Mouse (Mus musculus) left cerebral cortex, postnatal 10 days (tissue): ENCODE results near the gene Tspan9. TPM values are rescaled to one million over a fixed set of nuclear protein-coding genes. Genes with fewer than 3 reads are reported as not detected.

Experiments
- DNase-seq, 2 experiments: peaks; one replicate each; pipeline ENCODE4 v3.0.0; 2021 to 2022; ENCODE audit warnings: low spot score in 2 of 2, mixed read lengths in 1 of 2; ENCODE audit errors: extremely low spot score in 1 of 2
- intact Hi-C: fragments of 180-260 bp; cut with DNase I; formaldehyde crosslinking; loops from one replicate; pipeline ENCODE4 v1.15.1; 2025
- total RNA-seq, 2 experiments: library from RNA; stranded (reverse); gene quantifications; 2 replicates each; pipeline ENCODE4 v1.2.3; 2021

Tspan9 gene
- total RNA-seq, 2 experiments from 2014 or later, result 84.7 to 89.1 TPM

- intact Hi-C loops, result no loop called here
- no peak for DNase-seq
These were observed 34.9 kb downstream of the Tspan9 start for GRCm38 (mm10) chr6:128108324-128109035.

GRCm38 (mm10) chr6:128107698-128108097, 35.7 kb downstream of the Tspan9 start:
- DNase-seq, result no peak
- intact Hi-C loops, result no loop called here

GRCm38 (mm10) chr6:128106154-128106553, 37.2 kb downstream of the Tspan9 start:
- DNase-seq, result no peak
- intact Hi-C loops, result no loop called here

- DNase-seq, result no peak
- intact Hi-C loops, result loop anchor here (5.0 kb wide), 1 partner anchor 37 kb away; the partner anchor contains the start of gene Tspan9
These were observed 38.6 kb downstream of the Tspan9 start for GRCm38 (mm10) chr6:128104712-128105324.

- no peak for DNase-seq
- intact Hi-C loops, result loop anchor here (5.0 kb wide), 1 partner anchor 38 kb away; the partner anchor contains the start of gene Tspan9
These were observed 39.5 kb downstream of the Tspan9 start for GRCm38 (mm10) chr6:128103874-128104273.

- intact Hi-C loops, result loop anchor here (5.0 kb wide), 1 partner anchor 40 kb away; the partner anchor contains the start of gene Tspan9
- peak in 1 of 2 experiments; percentile 70 for DNase-seq
These were observed 40.9 kb downstream of the Tspan9 start for GRCm38 (mm10) chr6:128102296-128102999.

GRCm38 (mm10) chr6:128099871-128100270, 43.5 kb downstream of the Tspan9 start:
- intact Hi-C loops, result loop anchor here (5.0 kb wide), 1 partner anchor 42 kb away; the partner anchor contains the start of gene Tspan9
- no peak for DNase-seq

GRCm38 (mm10) chr6:128099190-128099589, 44.2 kb downstream of the Tspan9 start:
- DNase-seq, result peak in 1 of 2 experiments; percentile 65
- intact Hi-C loops, result no loop called here

GRCm38 (mm10) chr6:128096521-128096920, 46.9 kb downstream of the Tspan9 start:
- DNase-seq, result no peak
- intact Hi-C loops, result no loop called here

GRCm38 (mm10) chr6:128095906-128096305, 47.5 kb downstream of the Tspan9 start:
- intact Hi-C loops, result no loop called here
- DNase-seq, result no peak

GRCm38 (mm10) chr6:128095131-128095530, 48.3 kb downstream of the Tspan9 start:
- DNase-seq, result no peak
- intact Hi-C loops, result no loop called here

- DNase-seq, result peak in 1 of 2 experiments; percentile 40
- intact Hi-C loops, result loop anchor here (5.0 kb wide), 1 partner anchor 62 kb away; no protein-coding TSS in a partner anchor
These were observed 49.4 kb downstream of the Tspan9 start for GRCm38 (mm10) chr6:128093856-128094628.

- intact Hi-C loops, result loop anchor here (5.0 kb wide), 1 partner anchor 60 kb away; no protein-coding TSS in a partner anchor
These were observed 50.8 kb downstream of the Tspan9 start for GRCm38 (mm10) chr6:128092621-128093020.

GRCm38 (mm10) chr6:128091833-128092166, 51.6 kb downstream of the Tspan9 start:
- intact Hi-C loops, result loop anchor here (2.0 to 5.0 kb wide), 2 partner anchors 59 to 121 kb away; no protein-coding TSS in a partner anchor
- DNase-seq, result no peak

More at GRCm38 (mm10) chr6:128092621-128093020, 50.8 kb downstream of the Tspan9 start:
- DNase-seq, result peak in 1 of 2 experiments; percentile 17

GRCm38 (mm10) chr6:128090985-128091832, 52.2 kb downstream of the Tspan9 start:
- peak in 1 of 2 experiments; percentile 58 for DNase-seq
- intact Hi-C loops, result loop anchor here (2.0 to 5.0 kb wide), 2 partner anchors 59 to 120 kb away; no protein-coding TSS in a partner anchor

- DNase-seq, result peak; percentile 68 to 88
- intact Hi-C loops, result loop anchor here (2.0 to 5.0 kb wide), 2 partner anchors 58 to 119 kb away; no protein-coding TSS in a partner anchor
These were observed 53.4 kb downstream of the Tspan9 start for GRCm38 (mm10) chr6:128089770-128090702.
